Mouse (Mus musculus): ENCODE data around the gene Ncapg. TPM values are rescaled to one million over a fixed set of nuclear protein-coding genes. Genes with fewer than 3 reads are reported as not detected.

Ncapg gene
- 8.2 and 8.7 TPM in 2 replicates for polyA plus RNA-seq (2015; fragmentation: Nextera tagmentation; extraction: Ambion mirVana)

DNA sequence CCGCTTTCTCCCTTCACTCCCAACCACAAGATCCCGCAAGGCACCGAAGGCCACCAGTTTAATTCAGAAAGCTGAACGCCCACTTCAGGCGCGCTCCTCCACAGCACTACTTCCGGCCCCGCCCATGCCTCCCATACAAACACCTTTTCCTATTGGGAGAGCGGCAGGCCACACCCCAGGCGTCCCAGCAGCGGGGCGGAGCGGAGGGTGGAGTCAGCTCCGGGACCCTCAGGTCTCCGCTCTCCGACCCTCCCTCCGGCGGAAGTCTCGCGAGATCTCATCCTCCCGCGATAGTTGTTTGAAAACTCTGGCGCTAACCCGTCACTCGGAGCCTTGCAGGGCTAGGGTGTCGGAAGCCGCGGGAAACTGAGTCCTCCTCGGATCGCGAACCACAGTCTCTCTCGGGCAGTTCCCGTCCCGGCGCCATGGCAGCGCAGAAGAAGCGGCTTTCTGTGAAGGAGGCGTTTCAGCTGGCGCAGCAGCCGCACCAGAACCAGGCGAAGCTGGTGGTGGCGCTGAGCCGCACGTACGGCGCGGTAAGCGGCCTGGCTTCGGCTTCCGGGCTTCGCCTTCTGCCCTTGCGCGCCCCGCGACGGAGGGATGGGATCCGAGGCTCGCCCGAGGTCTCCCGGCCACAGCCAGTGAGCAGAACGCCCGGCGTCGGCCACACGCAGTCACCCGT lies at the start of gene Ncapg:
Gene Ncapg (plus strand): TSS at position 322 of the 682 bp plus-strand sequence.

GRCm38 (mm10) chr5:45638806-45639714 lies 30.7 kb upstream of the Ncapg start, which contains the start of gene Fam184b:
Fam184b (minus strand) TSS chr5:45639614.

Other genes starting within 250 kb of the Ncapg start
- gene Qdpr, start 219.7 kb upstream of the Ncapg start, polyA plus RNA-seq (2015; fragmentation: Nextera tagmentation; extraction: Ambion mirVana), result 137 and 147 TPM in 2 replicates
- not detected in 2 replicates for gene Clrn2, start 216.2 kb upstream of the Ncapg start, polyA plus RNA-seq (2015; fragmentation: Nextera tagmentation; extraction: Ambion mirVana)
- gene Lap3, start 176.5 kb upstream of the Ncapg start, polyA plus RNA-seq (2015; fragmentation: Nextera tagmentation; extraction: Ambion mirVana), result 61.9 and 66.9 TPM in 2 replicates
- gene Med28, start 149.7 kb upstream of the Ncapg start, polyA plus RNA-seq (2015; fragmentation: Nextera tagmentation; extraction: Ambion mirVana), result 109 and 118 TPM in 2 replicates
- 0.27 and 0.36 TPM in 2 replicates for gene Fam184b, start 30.3 kb upstream of the Ncapg start, polyA plus RNA-seq (2015; fragmentation: Nextera tagmentation; extraction: Ambion mirVana)
- gene Lcorl, start 187.7 kb downstream of the Ncapg start, polyA plus RNA-seq (2015; fragmentation: Nextera tagmentation; extraction: Ambion mirVana), result 7.1 and 7.7 TPM in 2 replicates

Data from skeletal muscle tissue, postnatal 0 days (tissue).